Mouse (Mus musculus) lung, adult 2 months (tissue): ENCODE data around the gene Dcst2.

Experiments
- CTCF ChIP-seq: fragments of 200-500 bp; IDR thresholded peaks from 2 replicates; pipeline ENCODE4 v1.5.1; 2011; ENCODE audit warnings: mild to moderate bottlenecking, low read length, control low read depth; ENCODE audit not compliant: insufficient read depth
- POLR2A ChIP-seq: fragments of 200-500 bp; IDR thresholded peaks from 2 replicates; pipeline ENCODE4 v1.6.1; 2011; ENCODE audit warnings: low read depth, mild to moderate bottlenecking, control low read depth, low read length, borderline replicate concordance; ENCODE audit errors: extremely low read depth

- no peak for TF ChIP-seq CTCF
- no peak for TF ChIP-seq POLR2A
These were observed 55.4 kb downstream of the Dcst2 start for GRCm38 (mm10) chr3:89417131-89417530.
